Comparison of ENCODE assay signal across 8 mouse cellular contexts in the genomic region with DNA sequence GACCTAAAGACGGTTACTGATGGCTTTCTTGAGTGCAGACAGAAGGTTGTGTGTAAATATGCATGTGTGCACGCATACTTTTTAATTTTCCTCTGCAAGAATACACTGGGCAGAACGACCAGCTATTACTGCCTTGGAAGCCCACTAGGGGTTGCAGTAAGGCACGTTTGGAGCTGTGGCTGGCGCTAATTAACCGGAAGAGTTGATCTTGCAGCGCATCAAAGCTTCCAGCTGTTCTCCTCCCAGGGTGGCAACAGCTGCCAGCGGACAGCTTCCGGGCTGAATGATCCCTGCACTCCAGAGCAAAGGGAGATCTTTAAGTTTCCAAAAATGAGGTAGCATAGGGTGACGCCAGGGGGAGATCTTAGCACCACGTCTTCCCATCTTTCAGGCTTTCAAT. TPM values are rescaled to one million over a fixed set of nuclear protein-coding genes. Genes with fewer than 3 reads are reported as not detected.
DNase-seq lines count a peak whose midpoint lies in the region; ATAC-seq and TF ChIP-seq lines count a peak whose summit lies in the region.

No protein-coding gene starts in this region.

- peak; percentile 65 for ATAC-seq in hindbrain, embryonic 13.5 days (ENCODE audit: low FRiP score)
- ATAC-seq in midbrain, postnatal 0 days (ENCODE audit: low FRiP score): peak; percentile 57

- no peaks in the 10 kb centered on the region for H3K4me1 ChIP-seq in hindbrain, embryonic 13.5 days (replicated peaks)
- no peaks in the 10 kb centered on the region for H3K4me1 ChIP-seq in midbrain, postnatal 0 days (ENCODE audit: insufficient read depth, low read length)

- peak overlapping the region; percentile 45 for H3K4me3 ChIP-seq in hindbrain, embryonic 13.5 days
- peak overlapping the region; percentile 47 for H3K4me3 ChIP-seq in midbrain, postnatal 0 days (ENCODE audit: low read depth, low read length)

- H3K9ac ChIP-seq in hindbrain, embryonic 13.5 days: peak overlapping the region; percentile 69
- H3K9ac ChIP-seq in midbrain, postnatal 0 days (replicated peaks; ENCODE audit: low read length, poor library complexity, severe bottlenecking): peak overlapping the region; percentile 48

- H3K4me2 ChIP-seq in hindbrain, embryonic 13.5 days: peak overlapping the region; percentile 61
- peak overlapping the region; percentile 52 for H3K4me2 ChIP-seq in midbrain, postnatal 0 days (ENCODE audit: low read depth, low read length, poor library complexity, severe bottlenecking)

- WGBS in hindbrain, embryonic 13.5 days: 14% methylated on average over 11 of the region's 11 CpGs
- 15% methylated on average over 11 of the region's 11 CpGs for WGBS in midbrain, postnatal 0 days

- H3K9me3 ChIP-seq in hindbrain, embryonic 13.5 days: no peaks in the 10 kb centered on the region
- H3K9me3 ChIP-seq in midbrain, postnatal 0 days (ENCODE audit: low read length): no peaks in the 10 kb centered on the region

- peak; percentile 19 for DNase-seq in left cerebral cortex, postnatal 14 days (ENCODE audit: low spot score in 2 of 2)
- no peak for DNase-seq in left cerebral cortex, adult 8-10 months (ENCODE audit: low spot score in 2 of 2)
- peak; percentile 42 for DNase-seq in embryo, embryonic 10.5 days (ENCODE audit: low spot score)
- DNase-seq in midbrain, postnatal 0 days (ENCODE audit: low spot score): peak; percentile 69
- DNase-seq in thymus, postnatal 0 days (ENCODE audit: low spot score): no peak
- DNase-seq in spleen, adult 18-20 months: no peak
- no peak for DNase-seq in thymus, adult 18-20 months

- H3K27me3 ChIP-seq in hindbrain, embryonic 13.5 days: peaks cover 3% of the 10 kb centered on the region; the same call in 1 of the 2 replicates
- H3K27me3 ChIP-seq in midbrain, postnatal 0 days (ENCODE audit: insufficient read depth, low read length): no peaks in the 10 kb centered on the region

- TF ChIP-seq CTCF in midbrain, postnatal 0 days (IDR thresholded peaks at IDR 0.05): peak; percentile 63

- H3K27ac ChIP-seq in hindbrain, embryonic 13.5 days: peak overlapping the region; percentile 82
- peak overlapping the region; percentile 70 for H3K27ac ChIP-seq in midbrain, postnatal 0 days (ENCODE audit: low read depth, low read length)

- no peaks in the 10 kb centered on the region for H3K36me3 ChIP-seq in hindbrain, embryonic 13.5 days
- no peaks in the 10 kb centered on the region for H3K36me3 ChIP-seq in midbrain, postnatal 0 days (ENCODE audit: insufficient read depth, low read length)

- intact Hi-C loops in left cerebral cortex, postnatal 14 days (cut with DNase I): loop anchor here (5.0 kb wide), 1 partner anchor 1357 kb away; no protein-coding TSS in a partner anchor

RNA-seq across cellular contexts. Expression of gene Tenm1, which starts 1.7 kb away (rescaled TPM):
- total RNA-seq in left cerebral cortex, postnatal 14 days (2021): 10 to 100 TPM; 59.7 to 63.4 TPM
- 10 to 100 TPM; 37.8 to 41.6 (median 38.5) TPM for total RNA-seq in left cerebral cortex, adult 8-10 months (2022)
- 19.0 and 21.5 TPM in 2 replicates for polyA plus RNA-seq in hindbrain, embryonic 13.5 days (2015; fragmentation: Nextera tagmentation; extraction: Ambion mirVana)
- 80.6 and 89.5 TPM in 2 replicates for total RNA-seq in midbrain, postnatal 0 days (2014; rRNA removed)
- 28.5 and 36.6 TPM in 2 replicates for polyA plus RNA-seq in midbrain, postnatal 0 days (2015; fragmentation: Nextera tagmentation; extraction: Ambion mirVana)
- polyA plus RNA-seq in thymus, postnatal 0 days (2015; fragmentation: Nextera tagmentation; extraction: Ambion mirVana): 0.33 and 0.46 TPM in 2 replicates

Comparison
In these comparisons a context has a peak if more than half of its experiments do, and no peak if none do; other contexts are left out.
1. DNase-seq: peak in left cerebral cortex, postnatal 14 days (2 of 2), embryo, embryonic 10.5 days (single experiment) and midbrain, postnatal 0 days (single experiment); none in left cerebral cortex, adult 8-10 months (0 of 2), thymus, postnatal 0 days (single experiment), spleen, adult 18-20 months (0 of 2) and thymus, adult 18-20 months (0 of 2).